ENCODE assay signal across 8 mouse cellular contexts in the genomic region with DNA sequence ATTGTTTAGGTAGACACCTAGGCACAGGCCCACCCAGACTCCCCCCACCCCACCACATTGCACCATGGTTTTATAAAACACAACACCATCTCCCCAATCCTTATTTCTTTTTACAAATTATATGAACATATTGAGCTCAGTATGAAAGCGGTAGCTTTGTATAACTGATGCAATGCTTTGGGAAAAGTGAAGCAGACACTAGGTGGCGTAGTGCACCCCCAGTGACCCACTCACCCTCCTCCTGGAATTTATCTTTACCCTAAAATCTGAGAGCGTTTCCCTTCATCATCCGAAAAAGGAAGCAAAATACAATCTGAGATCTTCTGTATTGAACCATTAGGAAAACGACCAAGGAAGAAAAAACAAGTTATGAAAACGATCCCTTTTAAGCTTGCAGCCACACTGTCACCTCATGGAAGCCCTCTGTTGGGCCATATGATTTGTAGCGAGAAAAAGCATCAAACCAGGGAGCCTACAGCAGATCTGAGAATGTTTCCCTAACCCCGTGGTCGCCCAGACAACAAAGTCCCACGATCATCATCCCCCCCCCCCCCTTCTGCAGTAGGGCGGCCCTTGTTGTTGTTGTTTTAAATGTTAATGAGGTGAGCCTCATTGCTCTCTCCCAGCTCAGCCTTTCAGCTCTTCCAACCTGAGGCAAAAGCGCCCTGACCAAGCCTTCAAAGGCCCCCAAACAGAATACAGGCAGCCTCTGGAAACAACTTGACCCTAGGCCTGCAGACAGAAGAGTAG.
DNase-seq lines count a peak whose midpoint lies in the region; ATAC-seq and TF ChIP-seq lines count a peak whose summit lies in the region.

No protein-coding gene starts in this region.

- H3K27ac ChIP-seq in heart, adult 2 months = no peak overlapping the region
- H3K27ac ChIP-seq in heart, embryonic 12.5 days (ENCODE audit: poor library complexity, severe bottlenecking) = no peak overlapping the region
- H3K27ac ChIP-seq in hindbrain, embryonic 12.5 days = peak overlapping the region; percentile 57
- H3K27ac ChIP-seq in midbrain, embryonic 13.5 days = peak overlapping the region; percentile 57

- peak; percentile 72 for TF ChIP-seq CTCF in heart, adult 2 months (IDR thresholded peaks at IDR 0.05)
- peak; percentile 18 for TF ChIP-seq CTCF in C2C12 (IDR thresholded peaks at IDR 0.05; ENCODE audit: control insufficient read depth, insufficient read depth, insufficient read length)

- H3K9ac ChIP-seq in heart, adult 2 months (ENCODE audit: low read depth, low read length) = no peak overlapping the region
- H3K9ac ChIP-seq in heart, embryonic 12.5 days = no peak overlapping the region
- no peak overlapping the region for H3K9ac ChIP-seq in hindbrain, embryonic 12.5 days
- no peak overlapping the region for H3K9ac ChIP-seq in midbrain, embryonic 13.5 days (replicated peaks)

- H3K79me3 ChIP-seq in C2C12 (ENCODE audit: low read depth) = no peaks in the 10 kb centered on the region

- no peak for ATAC-seq in heart, embryonic 12.5 days (ENCODE audit: insufficient number of reproducible peaks, low FRiP score)
- peak; percentile 70 for ATAC-seq in hindbrain, embryonic 12.5 days (ENCODE audit: low FRiP score)
- peak; percentile 88 for ATAC-seq in midbrain, embryonic 13.5 days

- no peak for TF ChIP-seq EP300 in heart, adult 2 months (IDR thresholded peaks at IDR 0.05; ENCODE audit: insufficient read depth, low read depth, low read length)

- H3K4me2 ChIP-seq in heart, embryonic 12.5 days = no peak overlapping the region
- H3K4me2 ChIP-seq in hindbrain, embryonic 12.5 days (replicated peaks) = peak overlapping the region; percentile 25; the same call in 1 of the 2 replicates
- H3K4me2 ChIP-seq in midbrain, embryonic 13.5 days (replicated peaks) = no peak overlapping the region; the same call in 1 of the 2 replicates

- no peaks in the 10 kb centered on the region for H3K9me3 ChIP-seq in heart, embryonic 12.5 days (replicated peaks)
- no peaks in the 10 kb centered on the region for H3K9me3 ChIP-seq in hindbrain, embryonic 12.5 days (replicated peaks)
- H3K9me3 ChIP-seq in midbrain, embryonic 13.5 days = no peaks in the 10 kb centered on the region

- TF ChIP-seq POLR2A in heart, adult 2 months (IDR thresholded peaks at IDR 0.05; ENCODE audit: insufficient read depth, low read depth, low read length) = no peak

- WGBS in heart, adult 2 months = 47% methylated on average over 12 of the region's 12 CpGs
- 32% methylated on average over 12 of the region's 12 CpGs for WGBS in heart, embryonic 12.5 days
- WGBS in hindbrain, embryonic 12.5 days = 10% methylated on average over 12 of the region's 12 CpGs
- 6% methylated on average over 12 of the region's 12 CpGs for WGBS in midbrain, embryonic 13.5 days

- no peak for DNase-seq in heart, adult 2 months
- peak; percentile 60 for DNase-seq in cerebellum, adult 8-10 months
- no peak for DNase-seq in spleen, adult 18-20 months
- DNase-seq in urinary bladder, postnatal 10 days (ENCODE audit: low spot score) = no peak

- no peaks in the 10 kb centered on the region for H3K27me3 ChIP-seq in heart, adult 2 months (ENCODE audit: control insufficient read depth, insufficient read depth, low read length)
- H3K27me3 ChIP-seq in heart, embryonic 12.5 days (replicated peaks) = no peaks in the 10 kb centered on the region
- H3K27me3 ChIP-seq in C2C12 (ENCODE audit: control insufficient read depth, insufficient read depth, insufficient read length) = no peaks in the 10 kb centered on the region
- no peaks in the 10 kb centered on the region; the same call in 1 of the 2 replicates for H3K27me3 ChIP-seq in hindbrain, embryonic 12.5 days
- peaks cover 23% of the 10 kb centered on the region for H3K27me3 ChIP-seq in midbrain, embryonic 13.5 days

- no peak overlapping the region for H3ac ChIP-seq in C2C12 (ENCODE audit: control insufficient read depth, insufficient read length, low read depth)

- H3K4me3 ChIP-seq in heart, adult 2 months = no peak overlapping the region
- no peak overlapping the region for H3K4me3 ChIP-seq in heart, embryonic 12.5 days
- no peak overlapping the region for H3K4me3 ChIP-seq in C2C12 (ENCODE audit: insufficient read depth, poor library complexity, severe bottlenecking)
- no peak overlapping the region for H3K4me3 ChIP-seq in hindbrain, embryonic 12.5 days
- H3K4me3 ChIP-seq in midbrain, embryonic 13.5 days (replicated peaks) = no peak overlapping the region

- intact Hi-C loops in heart, adult 2 months (cut with DNase I) = loop anchor here (1.0 to 10.0 kb wide), 2 partner anchors 30 to 319 kb away; no protein-coding TSS in a partner anchor

- H3K79me2 ChIP-seq in heart, adult 2 months (replicated peaks; ENCODE audit: control insufficient read depth, insufficient read depth, low read length) = no peaks in the 10 kb centered on the region
- no peaks in the 10 kb centered on the region for H3K79me2 ChIP-seq in C2C12 (ENCODE audit: control insufficient read depth, insufficient read depth)

- H3K36me3 ChIP-seq in heart, adult 2 months (ENCODE audit: control insufficient read depth, insufficient read depth, low read length) = no peaks in the 10 kb centered on the region
- no peaks in the 10 kb centered on the region for H3K36me3 ChIP-seq in heart, embryonic 12.5 days
- H3K36me3 ChIP-seq in C2C12 (ENCODE audit: control insufficient read depth, insufficient read depth) = no peaks in the 10 kb centered on the region
- no peaks in the 10 kb centered on the region for H3K36me3 ChIP-seq in hindbrain, embryonic 12.5 days
- H3K36me3 ChIP-seq in midbrain, embryonic 13.5 days = no peaks in the 10 kb centered on the region

- H3K4me1 ChIP-seq in heart, adult 2 months (ENCODE audit: control insufficient read depth, insufficient read depth, low read length) = no peaks in the 10 kb centered on the region
- H3K4me1 ChIP-seq in heart, embryonic 12.5 days (replicated peaks) = peaks cover 14% of the 10 kb centered on the region
- H3K4me1 ChIP-seq in hindbrain, embryonic 12.5 days = peaks cover 32% of the 10 kb centered on the region
- peaks cover 24% of the 10 kb centered on the region for H3K4me1 ChIP-seq in midbrain, embryonic 13.5 days (replicated peaks)

TF ChIP-seq in C2C12, 6 proteins besides CTCF, POLR2A, EP300 and RAD21:
- TF ChIP-seq USF1 (IDR thresholded peaks at IDR 0.05; ENCODE audit: low read depth) = no peak
- TF ChIP-seq CEBPB (IDR thresholded peaks at IDR 0.05; ENCODE audit: low read depth) = no peak
- no peak for TF ChIP-seq MYOD1 (IDR thresholded peaks at IDR 0.05; ENCODE audit: control insufficient read depth, insufficient read length, low read depth)
- no peak for TF ChIP-seq FOSL1 (IDR thresholded peaks at IDR 0.05; ENCODE audit: insufficient read depth, low read length, poor library complexity, severe bottlenecking)
- no peak for TF ChIP-seq MYOG (IDR thresholded peaks at IDR 0.05; ENCODE audit: control insufficient read depth, extremely low read depth, insufficient read length)
- no peak for TF ChIP-seq MAX (IDR thresholded peaks at IDR 0.05)

Comparison
In these comparisons a context has a peak if more than half of its experiments do, and no peak if none do; other contexts are left out.
1. H3K27ac ChIP-seq: peak in hindbrain, embryonic 12.5 days (single experiment) and midbrain, embryonic 13.5 days (single experiment); none in heart, adult 2 months (single experiment) and heart, embryonic 12.5 days (single experiment).